In the genomic region with DNA sequence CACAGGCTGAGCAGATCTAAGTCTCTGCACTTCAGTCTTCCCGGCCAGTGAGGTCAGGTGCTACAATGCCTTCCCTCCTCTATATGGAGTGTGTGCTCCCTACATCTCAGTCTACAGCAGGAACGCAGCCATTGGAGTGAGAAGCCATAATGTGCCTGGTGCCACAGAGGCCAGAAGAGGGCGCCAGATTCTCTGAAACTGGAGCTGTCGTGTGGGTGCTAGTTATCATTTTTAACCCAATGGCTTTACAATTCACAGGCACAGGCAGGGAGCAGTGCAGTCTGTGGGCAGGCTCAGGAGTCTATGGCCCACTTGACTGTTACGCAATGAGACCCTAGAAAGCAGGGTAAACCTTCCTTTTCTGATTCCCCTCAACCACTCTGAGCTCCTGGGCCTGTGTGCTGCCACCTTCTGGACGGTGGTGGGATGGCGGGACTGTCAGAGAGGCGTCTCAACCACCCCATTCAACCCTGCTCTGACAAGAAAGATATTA, we compare ENCODE assay signal across 8 mouse cellular contexts. TPM values are rescaled to one million over a fixed set of nuclear protein-coding genes. Genes with fewer than 3 reads are reported as not detected.
DNase-seq lines count a peak whose midpoint lies in the region; ATAC-seq and TF ChIP-seq lines count a peak whose summit lies in the region.

No protein-coding gene starts in this region.

- H3K4me3 ChIP-seq in hindbrain, embryonic 12.5 days: no peak overlapping the region

- H3K4me2 ChIP-seq in hindbrain, embryonic 12.5 days (replicated peaks): peak overlapping the region; percentile 20; the same call in 1 of the 2 replicates

- no peak overlapping the region for H3K27ac ChIP-seq in hindbrain, embryonic 12.5 days

- no peak for ATAC-seq in Patski
- no peak for ATAC-seq in hindbrain, embryonic 12.5 days (ENCODE audit: low FRiP score)

- no peaks in the 10 kb centered on the region for H3K36me3 ChIP-seq in hindbrain, embryonic 12.5 days

- no peaks in the 10 kb centered on the region for H3K9me3 ChIP-seq in hindbrain, embryonic 12.5 days (replicated peaks)

- in situ Hi-C loops in Patski (cut with MboI; ENCODE audit: low pct_unique_long_range_greater_than_20kb): loop anchor here (5.0 kb wide), 1 partner anchor 48 kb away; a partner anchor contains a TSS

- POLR2A ChIA-PET in Patski (lab: Charles Lee): no interaction called here

- no peak for DNase-seq in Patski (ENCODE audit: low read depth, low spot score)
- DNase-seq in cerebellum, postnatal 10 days: peak; percentile 91 to 93
- DNase-seq in frontal cortex, postnatal 14 days (ENCODE audit: low spot score in 2 of 2): peak; percentile 21 to 57
- peak; percentile 85 to 88 for DNase-seq in layer of hippocampus, postnatal 10 days (ENCODE audit: low spot score in 2 of 2)
- DNase-seq in lung, postnatal 10 days: peak; percentile 89
- peak; percentile 45 for DNase-seq in retina, adult 2 months (ENCODE audit: low read depth, low spot score)
- peak; percentile 79 for DNase-seq in thymus, postnatal 25 days

- 12% methylated on average over 8 of the region's 8 CpGs for WGBS in hindbrain, embryonic 12.5 days

- H3K4me1 ChIP-seq in hindbrain, embryonic 12.5 days: no peaks in the 10 kb centered on the region

- H3K9ac ChIP-seq in hindbrain, embryonic 12.5 days: no peak overlapping the region

- CTCF ChIA-PET in Patski (lab: Charles Lee): interaction anchor here (0.6 to 1.6 kb wide), 9 partner anchors 10 to 92 kb away, joined by 3 to 8 read pairs (median 4); a partner anchor contains a TSS

- H3K27me3 ChIP-seq in Patski: no peaks in the 10 kb centered on the region
- no peaks in the 10 kb centered on the region for H3K27me3 ChIP-seq in hindbrain, embryonic 12.5 days

- peak; percentile 79 for TF ChIP-seq CTCF in Patski (IDR thresholded peaks at IDR 0.05)

RNA-seq across cellular contexts. Expression of a gene that starts 18.9 kb away (rescaled TPM):
- not detected for polyA plus RNA-seq in Patski (2021)
- not detected in 2 replicates for polyA plus RNA-seq in hindbrain, embryonic 12.5 days (2016; fragmentation: Nextera tagmentation; extraction: Ambion mirVana)
- under 1 TPM; 0.13 to 0.18 TPM for total RNA-seq in layer of hippocampus, postnatal 10 days (2021)

RNA-seq across cellular contexts. Expression of a gene that starts 23.0 kb away (rescaled TPM):
- polyA plus RNA-seq in Patski (2021): 3.1 TPM
- polyA plus RNA-seq in hindbrain, embryonic 12.5 days (2016; fragmentation: Nextera tagmentation; extraction: Ambion mirVana): 0.42 and 0.65 TPM in 2 replicates
- under 1 TPM; 0.41 to 0.42 TPM for total RNA-seq in layer of hippocampus, postnatal 10 days (2021)

RNA-seq across cellular contexts. Expression of a gene that starts 50.4 kb away (rescaled TPM):
- 0.18 TPM for polyA plus RNA-seq in Patski (2021)
- polyA plus RNA-seq in hindbrain, embryonic 12.5 days (2016; fragmentation: Nextera tagmentation; extraction: Ambion mirVana): 0.35 and 1.5 TPM in 2 replicates
- total RNA-seq in layer of hippocampus, postnatal 10 days (2021): 1 to 10 TPM; 2.0 to 2.4 TPM
